Mouse (Mus musculus): ENCODE results near the gene Dennd1c. TPM values are rescaled to one million over a fixed set of nuclear protein-coding genes. Genes with fewer than 3 reads are reported as not detected.

The Dennd1c gene
- 1.1 TPM in 2 replicates for polyA plus RNA-seq (2015; fragmentation: Nextera tagmentation; extraction: Ambion mirVana)

DNA sequence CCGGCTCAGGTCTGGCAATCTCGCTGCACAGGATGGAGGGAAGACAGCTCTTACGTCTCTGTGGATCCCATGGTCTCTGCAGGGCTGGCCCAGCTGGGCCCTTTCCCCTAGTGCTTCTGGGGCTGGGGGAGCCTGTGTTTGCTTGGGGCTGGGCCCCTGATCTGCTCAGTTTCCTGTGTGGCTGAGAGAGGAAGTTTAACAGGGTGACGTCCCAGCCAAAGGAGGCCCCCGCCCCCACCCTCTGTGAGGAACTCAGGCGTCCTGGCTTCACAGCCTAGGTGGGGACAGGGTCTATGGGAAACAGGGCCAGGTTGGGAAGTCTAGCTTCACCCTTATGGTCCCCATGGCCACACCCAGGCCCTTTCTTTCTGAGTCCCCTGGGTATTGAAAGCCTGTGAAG is at the start of gene Dennd1c:
TSS of gene Dennd1c (minus strand) at position 179 of the 400 bp plus-strand sequence.
- no peak within 1 kb of the TSS for H3K9ac ChIP-seq
- no peak within 1 kb of the TSS for H3K4me3 ChIP-seq
- no peak for ATAC-seq (ENCODE audit: low FRiP score, low read depth)
- H3K36me3 ChIP-seq, result no peaks in the 10 kb centered on the region
- WGBS, result 37% methylated on average over 6 of the region's 6 CpGs
- H3K4me1 ChIP-seq, result peaks cover 7% of the 10 kb centered on the region; the same call in 1 of the 2 replicates
- H3K27ac ChIP-seq, result no peak within 1 kb of the TSS
- H3K4me2 ChIP-seq (replicated peaks), result no peak within 1 kb of the TSS
- H3K27me3 ChIP-seq, result peaks cover 4% of the 10 kb centered on the region; the same call in 1 of the 2 replicates
- H3K9me3 ChIP-seq, result no peaks in the 10 kb centered on the region

DNA sequence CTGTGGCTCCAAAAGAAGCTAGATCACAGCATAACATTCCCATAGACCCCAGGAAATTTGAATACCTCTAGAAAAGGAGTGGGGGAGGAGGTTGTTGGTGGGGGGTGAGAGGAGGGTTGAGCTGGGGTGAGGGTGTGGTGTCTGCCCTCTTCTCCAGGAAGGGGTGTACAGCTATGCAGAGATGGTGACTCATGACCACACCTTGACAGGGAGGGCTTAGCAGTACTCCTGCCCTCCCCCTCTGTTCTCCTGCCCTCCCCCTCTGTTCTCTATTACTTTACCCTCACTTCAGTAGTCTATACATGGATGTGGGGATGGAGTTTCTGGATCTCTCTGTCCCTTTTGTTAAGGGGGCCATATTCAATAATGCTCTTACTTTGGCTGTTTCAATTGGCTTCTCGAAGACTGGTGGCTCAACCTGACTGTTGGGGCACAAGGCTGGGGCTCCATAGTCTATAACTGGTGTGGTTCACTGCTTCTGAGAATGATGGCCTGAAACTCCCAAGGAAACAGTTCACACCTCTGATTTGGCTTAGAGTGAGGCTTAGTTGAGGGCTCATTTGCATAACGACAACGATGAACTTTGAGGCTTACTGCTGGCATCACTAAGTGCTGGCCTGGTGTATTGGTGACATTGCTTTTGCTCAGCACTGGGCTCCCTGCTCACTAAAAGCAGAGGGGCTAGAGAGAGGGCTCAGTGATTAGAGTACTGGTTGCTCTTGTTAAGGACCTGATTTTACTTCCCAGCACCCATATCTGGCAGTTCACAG is 47.7 kb upstream of the Dennd1c start:
- no peaks in the 10 kb centered on the region for H3K9me3 ChIP-seq
- ATAC-seq (ENCODE audit: low FRiP score, low read depth), result no peak
- H3K4me3 ChIP-seq, result no peak overlapping the region
- H3K9ac ChIP-seq, result no peak overlapping the region
- no peak overlapping the region for H3K27ac ChIP-seq
- H3K27me3 ChIP-seq, result no peaks in the 10 kb centered on the region
- no peak overlapping the region for H3K4me2 ChIP-seq (replicated peaks)
- 53% methylated on average over 3 of the region's 3 CpGs for WGBS
- no peaks in the 10 kb centered on the region for H3K36me3 ChIP-seq
- H3K4me1 ChIP-seq, result no peaks in the 10 kb centered on the region

DNA sequence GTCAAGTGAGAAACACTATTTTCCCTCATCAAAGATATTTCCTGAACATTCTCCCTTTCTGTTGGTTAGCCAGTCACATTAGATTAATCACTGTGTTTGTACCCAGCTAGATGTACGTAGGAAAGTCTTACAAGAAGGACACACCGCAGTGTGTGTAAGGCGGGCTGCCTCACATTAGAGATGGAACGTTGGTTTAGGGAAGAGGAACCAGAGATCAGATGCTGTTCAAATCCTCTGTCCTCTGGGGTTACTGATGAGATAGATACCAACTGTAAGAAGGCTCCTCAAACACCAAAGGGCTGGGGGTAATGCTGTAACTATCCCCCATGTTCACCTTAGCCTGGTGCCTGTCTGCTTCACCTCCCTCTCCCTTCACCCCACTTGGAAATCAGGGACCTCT is 46.5 kb upstream of the Dennd1c start:
- Histone ChIP-seq H3K4me2 (replicated peaks) (no peak overlapping the region), H3K4me3 (no peak overlapping the region), H3K36me3 (no peaks in the 10 kb centered on the region), H3K27ac (no peak overlapping the region), H3K4me1 (no peaks in the 10 kb centered on the region), H3K9ac (no peak overlapping the region), H3K27me3 (no peaks in the 10 kb centered on the region), H3K9me3 (no peaks in the 10 kb centered on the region)
- 90% methylated on average over 4 of the region's 4 CpGs for WGBS
- ATAC-seq (ENCODE audit: low FRiP score, low read depth), result no peak

DNA sequence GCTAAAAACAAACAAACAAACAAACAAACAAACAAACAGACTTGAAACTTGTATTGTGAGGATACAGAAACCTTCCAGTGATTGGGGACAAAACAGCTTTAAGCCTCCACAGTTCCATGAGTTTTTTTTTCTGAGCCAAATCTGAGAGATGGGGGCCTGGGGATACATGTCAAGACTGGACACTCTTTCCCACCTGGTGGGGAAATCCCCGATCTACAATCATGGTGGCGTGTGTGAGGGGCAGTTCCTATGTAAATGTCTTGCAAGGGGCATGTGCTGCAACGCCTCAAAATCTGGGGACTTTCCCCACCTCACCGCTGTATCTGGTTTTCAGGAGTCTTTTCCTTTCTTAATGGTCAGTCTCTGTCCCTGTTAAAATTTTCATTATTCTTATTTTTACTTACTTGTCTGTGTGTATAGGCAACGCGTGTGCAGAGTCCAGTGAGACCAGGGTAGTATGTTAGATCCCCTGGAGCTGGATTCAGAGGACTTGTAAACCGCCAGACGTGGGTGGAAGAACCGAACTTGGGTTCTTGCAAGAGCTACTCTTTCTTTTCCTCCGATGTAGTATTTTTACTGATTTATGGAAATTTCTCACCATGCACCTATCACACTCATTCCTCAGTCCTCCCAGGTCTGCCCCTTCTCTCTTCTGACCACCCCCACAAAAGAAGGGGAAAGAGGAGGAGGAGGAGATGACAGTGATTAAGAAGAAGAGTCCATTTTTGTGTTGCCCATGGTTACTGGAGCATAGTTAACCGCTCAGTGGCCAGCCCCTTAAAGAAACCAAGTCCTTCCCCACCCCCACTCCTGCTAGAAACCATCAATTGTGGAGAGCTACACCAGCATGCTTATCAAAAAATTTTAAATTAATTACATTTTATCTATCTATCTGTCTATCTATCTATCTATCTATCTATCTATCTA is 45.1 kb upstream of the Dennd1c start:
- H3K27ac ChIP-seq, result no peak overlapping the region
- H3K4me2 ChIP-seq (replicated peaks), result no peak overlapping the region
- no peak for ATAC-seq (ENCODE audit: low FRiP score, low read depth)
- no peak overlapping the region for H3K4me3 ChIP-seq
- no peaks in the 10 kb centered on the region for H3K9me3 ChIP-seq
- 80% methylated on average over 11 of the region's 11 CpGs for whole genome bisulfite sequencing
- no peaks in the 10 kb centered on the region for H3K36me3 ChIP-seq
- H3K27me3 ChIP-seq, result no peaks in the 10 kb centered on the region
- H3K9ac ChIP-seq, result no peak overlapping the region
- H3K4me1 ChIP-seq, result no peaks in the 10 kb centered on the region

DNA sequence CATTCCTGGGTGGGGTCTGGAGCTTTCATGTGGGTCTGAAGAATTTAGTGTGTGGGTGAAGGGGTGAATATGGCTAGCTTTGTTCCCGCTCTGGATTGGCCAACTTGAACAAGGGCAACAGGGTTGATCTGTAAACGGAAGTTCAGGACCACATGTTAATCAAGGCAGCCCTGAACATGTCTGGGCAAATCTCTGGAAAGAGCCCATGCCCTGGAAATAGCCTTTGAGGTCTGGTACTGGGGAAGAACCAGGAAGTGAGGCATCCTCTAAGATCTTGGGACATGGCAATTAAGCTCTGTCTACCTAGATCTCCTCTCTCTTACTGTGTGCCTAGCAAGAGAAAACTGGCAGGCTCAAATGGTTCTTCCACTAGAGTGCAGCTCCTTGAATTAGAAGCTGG is 43.5 kb upstream of the Dennd1c start:
- 67% methylated on average over 2 of the region's 2 CpGs for WGBS
- H3K9ac ChIP-seq, result no peak overlapping the region
- H3K27me3 ChIP-seq, result no peaks in the 10 kb centered on the region
- no peak overlapping the region for H3K4me3 ChIP-seq
- H3K4me2 ChIP-seq (replicated peaks), result no peak overlapping the region
- no peak for ATAC-seq (ENCODE audit: low FRiP score, low read depth)
- no peaks in the 10 kb centered on the region for H3K36me3 ChIP-seq
- H3K27ac ChIP-seq, result no peak overlapping the region
- no peaks in the 10 kb centered on the region for H3K9me3 ChIP-seq
- H3K4me1 ChIP-seq, result no peaks in the 10 kb centered on the region

DNA sequence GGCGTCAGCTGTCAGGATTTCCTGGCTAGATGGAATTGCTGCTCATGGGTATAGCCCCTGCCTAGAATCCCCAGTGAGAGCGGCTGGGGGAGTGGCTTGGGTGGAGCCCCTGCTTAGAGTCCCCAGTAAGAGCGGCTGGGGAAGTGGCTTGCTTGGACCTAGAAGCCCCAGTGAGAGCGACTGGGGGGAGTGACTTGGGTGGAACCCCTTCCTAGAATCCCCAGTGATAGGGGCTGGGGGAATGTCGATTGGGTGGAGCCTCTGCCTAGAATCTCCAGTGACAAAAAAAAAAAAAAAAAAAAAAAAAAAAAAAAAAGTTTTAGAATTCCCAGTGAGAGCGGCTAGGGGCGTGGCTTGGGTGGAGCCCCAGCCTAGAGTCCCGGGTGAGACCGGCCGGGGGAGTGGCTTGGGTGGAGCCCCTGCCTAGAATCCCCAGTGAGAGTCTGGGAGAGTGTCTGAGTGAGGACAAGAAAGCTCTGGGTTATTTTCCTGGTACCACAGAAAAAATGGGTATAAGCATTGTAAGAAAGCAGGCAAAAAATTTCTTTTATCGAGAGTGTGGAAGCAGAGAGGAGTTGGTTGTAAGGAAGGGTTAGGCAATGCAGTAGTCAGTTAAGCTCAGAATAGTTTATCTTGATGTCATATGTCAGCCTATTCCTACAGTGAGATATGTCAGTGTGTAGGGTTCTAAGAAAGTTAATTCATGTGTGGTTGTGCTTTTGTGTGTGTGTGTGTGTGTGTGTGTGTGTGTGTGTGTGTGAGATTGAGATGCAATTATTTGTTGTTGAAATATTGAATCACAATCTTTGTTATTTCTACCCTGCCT is 40.4 kb upstream of the Dennd1c start:
- peak; percentile 87 for ATAC-seq (ENCODE audit: low FRiP score, low read depth)
- no peak overlapping the region for H3K9ac ChIP-seq
- H3K27ac ChIP-seq, result no peak overlapping the region
- no peaks in the 10 kb centered on the region for H3K27me3 ChIP-seq
- under 1% methylated on average over 11 of the region's 11 CpGs for WGBS
- no peaks in the 10 kb centered on the region for H3K9me3 ChIP-seq
- no peaks in the 10 kb centered on the region for H3K36me3 ChIP-seq
- no peaks in the 10 kb centered on the region for H3K4me1 ChIP-seq
- H3K4me2 ChIP-seq (replicated peaks), result peak overlapping the region; percentile 36
- H3K4me3 ChIP-seq, result no peak overlapping the region

DNA sequence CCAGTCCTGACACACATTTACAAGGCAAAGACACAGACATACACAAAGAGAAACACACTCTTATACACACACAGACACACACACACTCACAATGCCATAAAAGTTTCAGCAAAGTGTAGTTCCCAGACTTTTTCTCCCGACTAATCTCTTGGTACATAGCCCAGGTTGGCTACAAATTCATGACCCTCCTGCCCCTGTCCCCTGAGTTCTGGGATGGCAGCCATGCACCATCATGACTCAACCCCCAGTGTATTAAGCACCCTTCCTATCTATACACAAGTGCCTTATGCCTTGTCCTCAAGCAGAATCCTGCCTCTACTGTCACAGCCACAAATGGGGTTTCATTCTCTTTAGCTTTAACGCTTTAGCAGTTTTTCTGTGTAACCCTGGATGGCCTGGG is 38.5 kb upstream of the Dennd1c start:
- Histone ChIP-seq H3K9me3 (no peaks in the 10 kb centered on the region), H3K4me2 (replicated peaks) (no peak overlapping the region), H3K4me3 (no peak overlapping the region), H3K9ac (no peak overlapping the region), H3K36me3 (no peaks in the 10 kb centered on the region), H3K27me3 (no peaks in the 10 kb centered on the region), H3K4me1 (no peaks in the 10 kb centered on the region), H3K27ac (no peak overlapping the region)
- WGBS, result 70% methylated on average over 2 of the region's 2 CpGs
- no peak for ATAC-seq (ENCODE audit: low FRiP score, low read depth)

DNA sequence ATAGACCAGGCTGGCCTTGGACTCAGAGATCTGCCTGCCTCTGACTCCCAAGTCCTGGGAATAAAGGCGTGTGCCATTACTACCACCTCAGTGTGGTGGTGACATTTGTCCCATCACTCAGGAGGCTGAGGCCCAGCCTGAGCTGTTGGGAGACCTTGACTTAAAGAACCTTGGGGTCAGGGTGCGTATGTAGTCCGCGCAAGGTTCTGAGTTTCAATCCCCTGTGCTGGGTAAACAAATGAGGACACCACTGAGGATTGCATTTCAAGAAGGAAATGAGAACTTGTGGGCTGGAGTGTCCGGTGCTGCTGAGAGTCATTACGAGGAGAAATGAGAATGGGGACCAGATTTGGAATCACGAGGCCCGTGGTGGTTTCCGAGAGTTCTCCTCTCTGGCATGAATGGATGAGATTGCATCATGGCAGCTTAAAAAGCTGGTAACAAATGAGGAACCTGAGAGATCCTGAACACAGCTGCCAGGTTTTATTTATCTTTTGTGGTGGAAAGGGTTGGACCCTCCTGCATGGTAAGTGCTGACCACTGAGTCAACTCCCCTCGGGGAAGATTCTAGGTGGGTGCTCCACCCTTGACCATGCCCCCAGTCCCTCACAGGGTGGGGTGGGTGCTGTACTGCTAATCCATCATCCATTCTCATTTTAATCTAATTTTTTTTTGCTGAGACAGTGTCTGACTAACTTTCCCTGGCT is 34.6 kb upstream of the Dennd1c start:
- H3K4me2 ChIP-seq (replicated peaks), result no peak overlapping the region
- H3K27me3 ChIP-seq, result no peaks in the 10 kb centered on the region
- H3K27ac ChIP-seq, result no peak overlapping the region
- 85% methylated on average over 10 of the region's 10 CpGs for WGBS
- H3K9me3 ChIP-seq, result no peaks in the 10 kb centered on the region
- H3K9ac ChIP-seq, result no peak overlapping the region
- H3K4me3 ChIP-seq, result no peak overlapping the region
- no peak for ATAC-seq (ENCODE audit: low FRiP score, low read depth)
- no peaks in the 10 kb centered on the region for H3K36me3 ChIP-seq
- H3K4me1 ChIP-seq, result no peaks in the 10 kb centered on the region

DNA sequence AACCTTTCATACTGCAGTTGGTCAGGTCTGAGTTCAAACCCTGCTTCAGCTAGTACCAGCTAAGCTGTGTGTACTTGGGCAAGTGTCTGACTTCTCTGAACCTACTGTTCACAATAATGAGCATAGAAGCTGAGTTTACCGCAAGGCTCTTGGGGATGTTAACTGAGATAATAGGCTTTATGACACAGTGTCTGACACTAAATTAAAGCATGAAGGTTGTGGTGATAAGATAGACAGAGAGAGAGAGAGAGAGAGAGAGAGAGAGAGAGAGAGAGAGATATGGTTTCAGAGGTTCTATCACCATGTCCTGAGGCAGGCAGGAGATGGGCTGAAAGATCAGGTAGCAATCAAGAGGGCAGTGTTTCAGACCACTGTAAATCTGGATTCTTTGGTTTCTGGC is 31.7 kb upstream of the Dennd1c start:
- no peak for ATAC-seq (ENCODE audit: low FRiP score, low read depth)
- Histone ChIP-seq H3K4me2 (replicated peaks) (no peak overlapping the region), H3K9me3 (no peaks in the 10 kb centered on the region), H3K27ac (no peak overlapping the region), H3K36me3 (peaks cover 6% of the 10 kb centered on the region), H3K4me1 (peaks cover 15% of the 10 kb centered on the region), H3K9ac (no peak overlapping the region), H3K27me3 (no peaks in the 10 kb centered on the region), H3K4me3 (no peak overlapping the region)
- WGBS, result 93% methylated on average over 1 of the region's 1 CpGs

DNA sequence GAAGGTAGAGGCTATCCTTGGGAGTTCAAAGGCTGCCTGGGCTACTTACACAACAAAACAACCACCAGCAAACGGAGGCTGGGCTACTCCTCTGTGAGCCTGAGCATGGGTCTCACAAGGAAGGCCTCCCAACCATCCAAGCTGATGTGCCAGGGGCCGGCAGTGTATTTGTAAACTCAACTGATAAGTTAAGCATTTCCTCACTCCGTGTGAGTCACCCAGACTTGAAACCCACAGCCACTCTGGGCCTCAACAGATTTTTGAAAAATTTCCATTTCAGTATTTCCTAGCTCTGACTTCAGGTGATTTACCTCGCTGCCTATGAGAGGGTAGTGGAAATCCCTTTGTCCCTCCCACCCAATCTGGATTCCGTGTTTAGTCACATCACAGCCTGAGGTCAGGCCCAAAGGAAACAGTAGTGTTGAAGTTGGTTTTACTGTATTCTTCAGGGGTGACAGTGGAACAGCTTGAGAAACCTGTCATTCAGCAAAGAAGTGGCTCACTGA is 30.4 kb upstream of the Dennd1c start:
- Histone ChIP-seq H3K36me3 (peaks cover 6% of the 10 kb centered on the region), H3K27me3 (no peaks in the 10 kb centered on the region), H3K4me3 (no peak overlapping the region), H3K9me3 (no peaks in the 10 kb centered on the region), H3K27ac (no peak overlapping the region), H3K9ac (no peak overlapping the region), H3K4me2 (replicated peaks) (no peak overlapping the region), H3K4me1 (peaks cover 22% of the 10 kb centered on the region)
- no peak for ATAC-seq (ENCODE audit: low FRiP score, low read depth)
- WGBS, result 48% methylated on average over 5 of the region's 5 CpGs

DNA sequence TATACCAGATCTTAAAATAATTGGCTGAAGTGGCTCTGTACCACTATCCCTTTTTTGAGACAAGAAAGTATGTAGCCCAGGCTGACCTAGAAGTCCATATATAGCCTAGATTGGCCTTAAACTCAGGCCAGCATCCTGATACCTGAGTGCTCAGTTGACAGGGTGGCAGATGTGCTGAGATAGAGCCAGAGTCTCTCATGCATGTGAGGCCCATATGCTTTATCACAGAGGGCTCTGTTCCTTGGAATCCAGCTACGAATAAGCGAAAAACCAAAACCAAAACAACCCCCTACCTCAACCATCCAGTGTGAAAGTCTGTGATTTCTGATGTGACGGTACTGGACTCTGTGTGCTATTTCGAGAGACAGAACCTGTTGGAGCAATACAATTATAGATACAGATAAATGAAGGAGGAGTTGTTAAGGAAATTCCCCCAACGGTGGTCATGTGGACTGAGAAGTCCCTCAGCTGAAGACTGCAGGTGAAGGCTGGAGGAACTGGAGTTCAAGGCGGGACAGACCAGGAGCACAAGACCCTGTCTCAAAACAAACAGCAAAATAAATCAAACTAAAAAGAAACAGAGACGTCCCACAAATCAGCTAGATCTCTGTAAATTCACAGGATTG is 29.8 kb upstream of the Dennd1c start:
- H3K4me2 ChIP-seq (replicated peaks), result no peak overlapping the region
- no peaks in the 10 kb centered on the region for H3K27me3 ChIP-seq
- H3K9me3 ChIP-seq, result no peaks in the 10 kb centered on the region
- H3K4me1 ChIP-seq, result peaks cover 22% of the 10 kb centered on the region
- no peak overlapping the region for H3K27ac ChIP-seq
- H3K9ac ChIP-seq, result no peak overlapping the region
- no peak for ATAC-seq (ENCODE audit: low FRiP score, low read depth)
- no peak overlapping the region for H3K4me3 ChIP-seq
- 80% methylated on average over 7 of the region's 7 CpGs for WGBS
- H3K36me3 ChIP-seq, result peaks cover 6% of the 10 kb centered on the region

Measured in limb, embryonic 13.5 days (tissue).